Mouse (Mus musculus) brain, adult 10 weeks (tissue): ENCODE data around the gene Rcbtb2. TPM values are rescaled to one million over a fixed set of nuclear protein-coding genes. Genes with fewer than 3 reads are reported as not detected.

ENCODE experiments used
- polyA plus RNA-seq: library from polyadenylated mRNA; stranded (reverse); fragments of 350-450 nt; fragmentation: Illumina TruSeq; extraction: RNeasy Lipid Tissue Mini Kit (QIAGEN cat#74804); gene quantifications from one replicate; pipeline ENCODE4 v1.2.3, GENCODE M21; 2015; ENCODE audit warnings: low read depth, low replicate concordance

The Rcbtb2 gene
- polyA plus RNA-seq: 32.1 TPM

GRCm38 (mm10) chr14:73122923-73123278, at the start of gene Rcbtb2:
Gene Rcbtb2, plus strand, starts transcription at chr14:73123037.

GRCm38 (mm10) chr14:73237848-73238321, 115.0 kb downstream of the Rcbtb2 start, which contains the start of gene Lpar6:
Gene Lpar6, plus strand, starts transcription at chr14:73237895.

Other genes starting within 250 kb of the Rcbtb2 start
- 1.1 TPM for gene Cysltr2, start 73.9 kb upstream of the Rcbtb2 start, polyA plus RNA-seq
- gene Lpar6, start 114.9 kb downstream of the Rcbtb2 start, polyA plus RNA-seq: 2.2 TPM
- 23.0 TPM for gene Rb1, start 202.8 kb downstream of the Rcbtb2 start, polyA plus RNA-seq